Mouse (Mus musculus): Measurements from ENCODE around the gene Rarb.

DNA sequence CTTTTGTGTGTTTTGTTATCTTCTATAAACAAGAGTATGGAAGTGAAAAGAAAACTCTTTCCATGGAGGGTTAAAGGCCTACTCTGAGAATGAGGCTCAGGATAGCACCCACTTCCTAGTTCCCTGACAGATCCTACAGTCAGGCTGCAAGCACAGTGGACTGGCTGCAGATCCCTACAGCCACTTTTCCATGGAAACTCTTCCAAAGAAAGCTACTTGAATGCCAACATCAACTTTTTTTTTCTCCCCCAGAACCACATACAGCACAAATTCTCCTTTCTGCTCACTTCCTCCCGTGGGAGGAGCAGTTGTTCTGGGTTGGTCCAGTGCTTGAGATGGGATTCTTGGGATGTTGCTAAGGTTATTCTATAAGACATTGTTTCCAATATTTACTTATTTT lies 66.3 kb downstream of the Rarb start:
- TF ChIP-seq CTCF (IDR thresholded peaks at IDR 0.05; ENCODE audit: borderline replicate concordance, extremely low read depth, insufficient read depth, insufficient read length) (no peak), POLR2A (IDR thresholded peaks at IDR 0.05; ENCODE audit: borderline replicate concordance, extremely low read depth, insufficient read depth, insufficient read length, poor library complexity, severe bottlenecking) (no peak)

Data from brain, embryonic 14.5 days (tissue).